8 mouse cellular contexts compared by ENCODE assay signal in the genomic region with DNA sequence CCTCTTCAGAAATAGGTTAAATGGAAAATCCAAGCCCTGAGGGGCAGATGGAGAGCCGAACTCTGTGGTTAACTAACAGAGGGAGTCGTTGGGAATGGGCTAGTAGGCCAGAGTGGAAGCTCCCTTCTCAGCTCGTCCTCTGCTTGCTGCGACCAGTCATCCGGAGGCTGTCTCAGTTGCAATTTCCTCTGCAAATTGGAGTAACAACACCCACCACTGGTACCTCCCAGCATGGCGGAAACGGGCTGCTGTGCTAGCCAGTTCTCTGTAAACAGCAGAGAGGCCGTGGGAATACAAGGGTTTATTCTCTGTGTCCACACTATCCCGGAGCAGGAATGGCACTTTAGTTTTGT. TPM values are rescaled to one million over a fixed set of nuclear protein-coding genes. Genes with fewer than 3 reads are reported as not detected.
DNase-seq lines count a peak whose midpoint lies in the region; ATAC-seq and TF ChIP-seq lines count a peak whose summit lies in the region.

No protein-coding gene starts in this region.

- no peak; the same call in 1 of the 2 replicates for ATAC-seq in forebrain, postnatal 0 days
- ATAC-seq in intestine, postnatal 0 days, result no peak
- ATAC-seq in stomach, embryonic 15.5 days (ENCODE audit: insufficient read depth, low FRiP score, low read depth), result no peak

- H3K9ac ChIP-seq in forebrain, postnatal 0 days, result no peak overlapping the region; the same call in 1 of the 2 replicates
- peak overlapping the region; percentile 22; the same call in 1 of the 2 replicates for H3K9ac ChIP-seq in intestine, postnatal 0 days (ENCODE audit: low read depth, low read length)
- peak overlapping the region; percentile 10; the same call in 1 of the 2 replicates for H3K9ac ChIP-seq in stomach, embryonic 15.5 days

- WGBS in forebrain, postnatal 0 days, result 11% methylated on average over 9 of the region's 9 CpGs
- whole genome bisulfite sequencing in intestine, postnatal 0 days, result 45% methylated on average over 9 of the region's 9 CpGs
- WGBS in stomach, embryonic 15.5 days, result 15% methylated on average over 9 of the region's 9 CpGs

- H3K9me3 ChIP-seq in forebrain, postnatal 0 days (ENCODE audit: low read length), result no peaks in the 10 kb centered on the region
- H3K9me3 ChIP-seq in intestine, postnatal 0 days (ENCODE audit: control insufficient read depth), result no peaks in the 10 kb centered on the region
- no peaks in the 10 kb centered on the region for H3K9me3 ChIP-seq in stomach, embryonic 15.5 days

- H3K36me3 ChIP-seq in forebrain, postnatal 0 days (ENCODE audit: insufficient read depth), result no peaks in the 10 kb centered on the region
- no peaks in the 10 kb centered on the region for H3K36me3 ChIP-seq in intestine, postnatal 0 days (ENCODE audit: control insufficient read depth, insufficient read depth)
- no peaks in the 10 kb centered on the region for H3K36me3 ChIP-seq in stomach, embryonic 15.5 days

- DNase-seq in adrenal gland, postnatal 10 days, result peak; percentile 54
- no peak for DNase-seq in adrenal gland, postnatal 25 days
- DNase-seq in forebrain, postnatal 0 days, result no peak
- peak; percentile 65 for DNase-seq in lung, postnatal 14 days
- DNase-seq in layer of hippocampus, postnatal 14 days (ENCODE audit: low spot score in 2 of 2), result no peak
- DNase-seq in ovary, postnatal 14 days (ENCODE audit: low spot score), result no peak

- no peak overlapping the region for H3K4me3 ChIP-seq in forebrain, postnatal 0 days (ENCODE audit: low read depth, low read length)
- H3K4me3 ChIP-seq in intestine, postnatal 0 days (ENCODE audit: low read depth, low read length), result no peak overlapping the region
- H3K4me3 ChIP-seq in stomach, embryonic 15.5 days (replicated peaks), result peak overlapping the region; percentile 15; the same call in 1 of the 2 replicates

- peaks cover 20% of the 10 kb centered on the region for H3K4me1 ChIP-seq in forebrain, postnatal 0 days (ENCODE audit: insufficient read depth)
- H3K4me1 ChIP-seq in intestine, postnatal 0 days (replicated peaks; ENCODE audit: control insufficient read depth, insufficient read depth, low read length), result peaks cover 39% of the 10 kb centered on the region
- peaks cover 77% of the 10 kb centered on the region for H3K4me1 ChIP-seq in stomach, embryonic 15.5 days

- H3K27me3 ChIP-seq in forebrain, postnatal 0 days (ENCODE audit: insufficient read depth, low read length), result no peaks in the 10 kb centered on the region
- H3K27me3 ChIP-seq in intestine, postnatal 0 days (replicated peaks; ENCODE audit: control insufficient read depth, insufficient read depth, low read length), result no peaks in the 10 kb centered on the region
- H3K27me3 ChIP-seq in stomach, embryonic 15.5 days (replicated peaks), result no peaks in the 10 kb centered on the region

- TF ChIP-seq CTCF in forebrain, postnatal 0 days (IDR thresholded peaks at IDR 0.05; ENCODE audit: low read depth), result no peak
- TF ChIP-seq CTCF in intestine, postnatal 0 days (IDR thresholded peaks at IDR 0.05; ENCODE audit: low read depth), result no peak

- H3K4me2 ChIP-seq in forebrain, postnatal 0 days (ENCODE audit: low read depth), result peak overlapping the region; percentile 25
- H3K4me2 ChIP-seq in intestine, postnatal 0 days (replicated peaks; ENCODE audit: low read depth), result peak overlapping the region; percentile 30; the same call in 1 of the 2 replicates
- H3K4me2 ChIP-seq in stomach, embryonic 15.5 days, result peak overlapping the region; percentile 48

- peak overlapping the region; percentile 71 for H3K27ac ChIP-seq in forebrain, postnatal 0 days (ENCODE audit: low read depth, low read length)
- peak overlapping the region; percentile 79 for H3K27ac ChIP-seq in intestine, postnatal 0 days (ENCODE audit: low read depth, low read length)
- H3K27ac ChIP-seq in stomach, embryonic 15.5 days, result peak overlapping the region; percentile 99

RNA-seq across cellular contexts. Expression of a gene that starts 15.2 kb away (rescaled TPM):
- total RNA-seq in adrenal gland, postnatal 10 days (2021), result 10 to 100 TPM; 32.4 to 58.1 TPM
- total RNA-seq in adrenal gland, postnatal 25 days (2021), result 17.8 and 18.1 TPM in 2 replicates
- total RNA-seq in forebrain, postnatal 0 days (2014; rRNA removed), result 9.2 and 11.9 TPM in 2 replicates
- polyA plus RNA-seq in forebrain, postnatal 0 days (2015; fragmentation: Nextera tagmentation; extraction: Ambion mirVana), result 10.1 and 12.0 TPM in 2 replicates
- polyA plus RNA-seq in intestine, postnatal 0 days (2015; fragmentation: Nextera tagmentation; extraction: Ambion mirVana), result 30.0 and 32.6 TPM in 2 replicates
- polyA plus RNA-seq in stomach, embryonic 15.5 days (2015; fragmentation: Nextera tagmentation; extraction: Ambion mirVana), result 72.2 and 72.4 TPM in 2 replicates
- 10 to 100 TPM; 14.1 to 19.2 TPM for total RNA-seq in layer of hippocampus, postnatal 14 days (2021)

RNA-seq across cellular contexts. Expression of a gene that starts 26.7 kb away (rescaled TPM):
- 10 to 100 TPM; 17.4 to 22.2 TPM for total RNA-seq in adrenal gland, postnatal 10 days (2021)
- 4.7 and 5.0 TPM in 2 replicates for total RNA-seq in adrenal gland, postnatal 25 days (2021)
- 7.0 and 14.2 TPM in 2 replicates for total RNA-seq in forebrain, postnatal 0 days (2014; rRNA removed)
- 14.7 and 19.6 TPM in 2 replicates for polyA plus RNA-seq in forebrain, postnatal 0 days (2015; fragmentation: Nextera tagmentation; extraction: Ambion mirVana)
- polyA plus RNA-seq in intestine, postnatal 0 days (2015; fragmentation: Nextera tagmentation; extraction: Ambion mirVana), result 2.2 and 2.4 TPM in 2 replicates
- polyA plus RNA-seq in stomach, embryonic 15.5 days (2015; fragmentation: Nextera tagmentation; extraction: Ambion mirVana), result 9.0 and 11.1 TPM in 2 replicates
- total RNA-seq in layer of hippocampus, postnatal 14 days (2021), result 1 to 10 TPM; 3.3 to 4.5 TPM

RNA-seq across cellular contexts. Expression of a gene that starts 47.3 kb away (rescaled TPM):
- total RNA-seq in adrenal gland, postnatal 10 days (2021), result under 1 TPM in 1 of 2 experiments, not detected in 1; 0.15 TPM
- not detected in 2 replicates for total RNA-seq in adrenal gland, postnatal 25 days (2021)
- total RNA-seq in forebrain, postnatal 0 days (2014; rRNA removed), result 0.19 and 0.46 TPM in 2 replicates
- 0.30 and 0.41 TPM in 2 replicates for polyA plus RNA-seq in forebrain, postnatal 0 days (2015; fragmentation: Nextera tagmentation; extraction: Ambion mirVana)
- 0.25 TPM in 1 of 2 replicates, not detected in the other for polyA plus RNA-seq in intestine, postnatal 0 days (2015; fragmentation: Nextera tagmentation; extraction: Ambion mirVana)
- 0.70 and 1.1 TPM in 2 replicates for polyA plus RNA-seq in stomach, embryonic 15.5 days (2015; fragmentation: Nextera tagmentation; extraction: Ambion mirVana)
- total RNA-seq in layer of hippocampus, postnatal 14 days (2021), result under 1 TPM in 1 of 2 experiments, not detected in 1; 0.39 TPM

Comparison
In these comparisons a context has a peak if more than half of its experiments do, and no peak if none do; other contexts are left out.
1. DNase-seq: peak in adrenal gland, postnatal 10 days (single experiment) and lung, postnatal 14 days (single experiment); none in adrenal gland, postnatal 25 days (single experiment), forebrain, postnatal 0 days (single experiment), layer of hippocampus, postnatal 14 days (0 of 2) and ovary, postnatal 14 days (single experiment).
2. Peak in every context shown above with its lines, with median percentiles within 50 percentile points of each other: H3K27ac ChIP-seq and H3K4me2 ChIP-seq.